Mouse (Mus musculus) adrenal gland, postnatal 10 days (tissue): ENCODE data around the gene Tmem120b. TPM values are rescaled to one million over a fixed set of nuclear protein-coding genes. Genes with fewer than 3 reads are reported as not detected.

ENCODE experiments used
- DNase-seq: peaks from one replicate; pipeline ENCODE4 v3.0.0; 2021; ENCODE audit warnings: mixed read lengths
- total RNA-seq, 2 experiments: library from RNA; stranded (reverse); gene quantifications; 2 replicates each; pipeline ENCODE4 v1.2.3; 2021

The Tmem120b gene
- total RNA-seq, 2 experiments from 2014 or later: 18.5 to 22.8 TPM

DNA sequence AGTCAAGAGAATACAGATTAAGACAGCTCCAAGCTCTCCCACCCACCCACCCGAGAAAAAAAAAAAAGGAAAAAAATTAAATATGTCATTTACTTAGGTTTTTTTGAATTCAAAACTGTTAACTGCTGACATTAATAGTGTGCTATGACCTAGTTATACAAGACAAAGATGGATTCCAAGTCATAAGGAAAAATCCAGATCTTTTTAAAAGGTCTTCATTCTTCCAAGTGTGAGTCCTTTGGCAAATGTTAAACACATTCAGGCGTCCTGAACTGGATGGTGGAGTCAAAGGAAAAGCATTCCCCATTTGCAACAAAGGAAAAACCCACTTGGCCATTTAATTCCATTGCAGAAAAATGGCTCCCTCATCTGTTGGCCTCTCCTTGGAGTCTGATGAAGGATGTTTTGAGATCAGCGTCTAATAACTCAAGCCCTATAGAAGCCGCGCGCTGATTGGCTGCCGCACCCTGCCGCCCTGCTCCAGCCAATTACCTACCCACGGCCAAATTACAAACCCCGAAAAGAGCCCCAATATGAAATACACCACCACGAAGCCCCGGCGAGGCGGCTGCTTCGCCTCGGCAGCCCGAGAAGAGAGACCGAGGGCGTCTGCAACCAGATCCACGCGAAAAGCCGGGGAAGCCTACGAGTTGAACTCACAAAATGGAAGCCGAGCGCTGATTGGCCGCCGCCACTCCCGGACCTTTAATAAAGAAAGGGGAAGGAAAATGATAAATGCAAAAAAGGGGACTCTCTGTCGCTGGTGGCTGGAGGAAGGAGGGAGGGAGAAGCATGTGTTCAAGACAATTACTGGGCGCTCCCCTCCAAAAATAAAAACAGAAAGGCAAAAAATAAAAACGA is 72.7 kb downstream of the Tmem120b start:
- DNase-seq: peak; percentile 93

DNA sequence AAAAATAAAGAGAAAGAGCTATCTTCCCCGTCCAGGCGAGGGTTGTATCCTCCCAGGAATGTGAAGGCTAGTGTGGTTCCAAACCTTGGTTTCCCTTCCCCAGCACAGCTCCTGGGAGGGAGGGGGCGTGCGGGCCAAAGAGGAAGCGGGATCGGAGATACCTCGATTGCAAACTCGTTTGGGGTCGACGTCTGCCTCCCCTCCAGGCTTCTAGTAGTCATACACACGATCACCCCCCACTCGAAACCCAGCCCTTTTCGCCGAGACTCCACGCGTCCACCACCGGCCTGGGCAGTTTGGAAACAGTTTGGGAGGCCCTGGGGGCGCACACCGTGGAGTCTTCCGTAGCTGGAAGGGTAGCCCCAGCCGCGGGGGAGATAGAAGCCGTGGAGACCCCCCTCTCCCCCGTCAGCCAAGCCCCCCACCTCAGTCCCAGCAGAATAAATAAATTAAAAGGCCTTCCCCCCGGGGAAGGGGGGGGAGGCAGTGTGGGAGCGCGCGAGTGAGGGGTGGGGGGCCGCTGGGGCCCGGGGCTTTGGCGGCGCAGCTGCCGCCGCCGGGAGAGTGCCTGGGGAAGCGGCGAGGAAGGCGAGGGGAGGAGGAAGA is 73.4 kb downstream of the Tmem120b start:
- peak; percentile 77 for DNase-seq

GRCm38 (mm10) chr5:123142161-123143157 is 74.2 kb downstream of the Tmem120b start, which contains the start of gene Setd1b:
TSS of gene Setd1b (plus strand) at chr5:123142193.
- peak; percentile 70 for DNase-seq

DNA sequence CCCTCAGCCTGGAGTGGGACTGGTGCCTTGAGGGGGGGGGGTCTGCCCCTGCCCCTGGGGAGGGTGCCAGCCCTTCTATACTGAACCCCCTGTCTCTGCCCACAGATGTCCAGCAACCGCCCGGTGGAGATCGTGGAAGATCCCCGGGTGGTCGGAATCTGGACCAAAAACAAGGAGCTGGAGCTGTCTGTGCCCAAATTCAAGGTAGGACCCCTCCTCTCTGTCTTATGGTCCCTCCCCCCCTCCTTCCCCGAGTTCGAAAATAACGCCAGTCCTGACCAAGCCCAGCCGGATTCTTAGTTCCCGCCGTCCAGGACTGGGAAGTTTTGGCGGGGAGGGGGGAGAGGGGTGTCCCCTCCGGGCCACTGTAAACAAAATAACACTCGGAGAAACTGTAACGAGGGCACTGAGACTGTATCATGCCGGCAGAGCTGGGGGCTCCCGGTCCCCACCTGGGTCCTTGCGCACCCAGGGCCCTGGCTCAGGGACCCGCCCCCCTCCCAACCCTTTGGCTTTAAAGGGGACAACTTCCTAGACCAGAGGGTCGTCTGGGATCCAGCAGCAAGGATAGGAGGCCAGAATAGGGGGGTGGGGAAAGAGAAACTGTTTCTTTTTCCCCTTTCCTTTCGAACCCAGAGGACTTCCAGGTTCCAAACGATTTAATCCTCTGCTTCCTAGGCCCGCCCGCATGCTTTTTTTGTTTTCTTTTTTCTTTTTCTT is 75.2 kb downstream of the Tmem120b start:
- DNase-seq: peak; percentile 54

GRCm38 (mm10) chr5:123143971-123144745 is 75.9 kb downstream of the Tmem120b start:
- no peak for DNase-seq

DNA sequence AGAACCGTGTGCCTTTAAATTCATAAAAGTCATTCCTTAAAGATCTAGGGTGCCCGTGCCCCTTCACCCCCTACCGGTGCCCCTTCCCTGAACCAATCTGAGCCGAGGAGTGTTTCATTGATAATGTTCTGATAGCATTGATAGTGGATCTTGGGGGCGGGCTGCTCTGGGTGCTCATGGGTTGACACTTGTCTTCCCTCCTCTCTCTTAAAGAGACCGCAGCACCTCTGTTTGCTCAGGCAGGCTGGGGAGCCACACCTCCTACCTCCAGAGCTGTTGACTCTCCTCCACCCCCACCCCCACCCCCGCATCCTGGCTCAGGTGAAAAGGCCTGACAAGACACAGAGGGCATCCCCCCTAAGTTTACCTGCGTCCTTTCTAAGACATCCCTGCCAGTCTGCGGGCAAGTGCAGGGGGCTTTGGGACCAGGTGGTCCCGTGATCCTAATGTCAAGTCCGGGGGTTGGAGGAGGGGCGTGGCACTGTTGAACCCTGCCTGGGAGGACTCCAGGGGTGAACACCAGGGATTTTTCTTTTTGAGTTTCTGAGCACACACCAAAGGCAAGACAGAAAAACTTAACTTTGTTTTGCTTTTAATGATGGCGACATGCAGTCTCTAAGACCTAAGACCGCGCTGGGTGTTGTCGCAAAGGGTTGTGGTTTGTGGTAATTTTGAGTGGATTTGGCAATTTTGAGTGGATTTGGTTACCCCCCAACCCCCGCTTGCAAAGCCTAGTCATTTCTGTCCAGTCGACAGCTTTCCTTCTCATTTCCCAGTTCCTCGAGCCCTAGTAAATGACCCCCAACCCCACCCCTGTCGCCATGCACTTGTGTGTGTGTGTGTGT is 76.8 kb downstream of the Tmem120b start:
- DNase-seq: no peak

- DNase-seq: no peak
These were observed 78.1 kb downstream of the Tmem120b start for GRCm38 (mm10) chr5:123146357-123146756.

- DNase-seq: no peak
These were observed 79.4 kb downstream of the Tmem120b start for GRCm38 (mm10) chr5:123147569-123147968.

- DNase-seq: no peak
These were observed 80.0 kb downstream of the Tmem120b start for GRCm38 (mm10) chr5:123148073-123148722.

DNA sequence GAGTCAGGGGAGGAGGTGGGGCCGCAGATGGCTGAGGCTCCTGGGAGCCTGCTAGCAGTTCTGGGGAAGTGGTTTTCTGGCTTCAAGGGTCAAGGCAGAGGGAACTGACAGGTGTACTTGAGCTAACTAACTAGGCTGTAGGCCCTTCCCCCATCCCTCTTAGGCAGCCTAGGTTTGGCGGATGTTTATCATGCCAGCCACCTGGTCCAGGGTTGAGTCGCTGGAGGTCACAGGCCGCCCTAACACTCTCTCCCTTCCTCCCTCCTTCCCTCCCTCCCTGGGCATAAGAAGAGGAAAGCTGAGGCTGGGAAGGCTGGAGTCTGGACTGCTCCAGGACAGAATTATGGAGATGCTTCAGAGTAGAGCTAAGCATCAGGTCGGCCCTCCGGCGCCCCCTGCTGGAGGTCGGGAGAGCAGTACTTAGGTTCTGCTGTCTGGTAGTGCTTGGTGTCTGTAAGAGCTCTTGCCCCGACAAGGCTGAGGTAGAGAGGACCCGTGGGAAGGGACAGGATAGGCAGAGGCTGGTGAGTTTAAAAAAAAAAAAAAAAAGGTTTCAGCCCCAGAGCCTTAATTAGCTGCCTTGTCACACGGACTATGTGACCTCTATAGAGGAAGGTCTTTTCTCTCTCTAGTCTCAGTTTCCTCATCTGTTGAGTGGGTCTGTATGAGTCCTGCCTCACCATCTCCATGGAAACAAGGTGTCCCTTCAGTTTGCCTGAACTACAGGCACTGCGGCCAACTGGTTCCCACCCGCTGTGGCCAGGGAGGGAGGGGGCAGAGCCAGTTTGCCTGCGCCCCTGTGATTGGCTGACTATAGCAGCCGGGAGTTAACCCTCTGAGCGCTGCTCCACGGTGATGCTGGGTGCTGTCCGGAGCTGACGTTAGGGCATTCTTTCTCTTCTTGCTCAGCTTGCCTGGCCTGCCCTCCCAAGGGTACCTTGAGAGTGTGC is 81.5 kb downstream of the Tmem120b start:
- peak; percentile 96 for DNase-seq

DNA sequence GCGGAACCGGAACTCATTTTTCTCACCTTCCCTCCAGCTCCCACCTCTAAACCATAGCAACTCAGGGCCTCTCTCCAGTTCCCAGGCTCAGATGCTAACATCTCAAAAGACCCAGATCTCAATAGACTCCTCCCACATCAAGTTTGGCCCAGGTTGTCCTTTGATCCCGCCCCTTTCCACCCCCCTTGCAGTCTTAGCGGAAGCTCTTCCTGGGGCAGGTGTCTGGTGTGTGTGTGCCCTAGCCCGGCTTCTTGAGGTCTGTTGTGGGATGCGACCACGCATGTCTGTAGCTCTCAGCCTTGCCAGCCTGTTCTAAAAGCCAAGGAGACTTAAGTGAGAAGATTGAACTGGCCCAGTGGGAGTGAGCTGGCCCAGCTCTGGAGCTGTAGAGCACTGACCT is 82.4 kb downstream of the Tmem120b start:
- DNase-seq: no peak

- DNase-seq: peak; percentile 51
These were observed 82.9 kb downstream of the Tmem120b start for GRCm38 (mm10) chr5:123151077-123151476.

- DNase-seq: no peak
These were observed 83.6 kb downstream of the Tmem120b start for GRCm38 (mm10) chr5:123151707-123152362.

DNA sequence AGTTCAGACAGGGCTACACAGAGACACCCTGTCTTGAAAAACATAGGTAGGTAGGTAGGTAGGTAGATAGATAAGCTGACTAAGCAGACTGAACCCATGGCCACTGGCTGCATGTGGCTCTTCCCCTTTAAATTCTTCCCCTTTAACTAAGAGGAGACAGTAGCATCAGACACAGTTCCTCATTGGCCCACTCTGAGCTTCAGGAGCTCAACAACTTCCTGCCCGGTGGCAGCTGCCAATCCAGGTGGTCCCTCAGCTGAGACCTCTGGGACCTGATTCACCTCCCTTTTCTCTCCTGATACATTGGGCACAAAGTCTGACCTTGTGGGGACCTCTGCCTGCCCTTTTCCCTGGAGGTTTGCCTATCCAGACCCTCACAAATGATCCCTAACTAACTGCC is 84.7 kb downstream of the Tmem120b start:
- DNase-seq: no peak

GRCm38 (mm10) chr5:123155425-123155824 is 87.2 kb downstream of the Tmem120b start:
- DNase-seq: peak; percentile 80

GRCm38 (mm10) chr5:123156763-123157162 is 88.5 kb downstream of the Tmem120b start:
- peak; percentile 55 for DNase-seq

DNA sequence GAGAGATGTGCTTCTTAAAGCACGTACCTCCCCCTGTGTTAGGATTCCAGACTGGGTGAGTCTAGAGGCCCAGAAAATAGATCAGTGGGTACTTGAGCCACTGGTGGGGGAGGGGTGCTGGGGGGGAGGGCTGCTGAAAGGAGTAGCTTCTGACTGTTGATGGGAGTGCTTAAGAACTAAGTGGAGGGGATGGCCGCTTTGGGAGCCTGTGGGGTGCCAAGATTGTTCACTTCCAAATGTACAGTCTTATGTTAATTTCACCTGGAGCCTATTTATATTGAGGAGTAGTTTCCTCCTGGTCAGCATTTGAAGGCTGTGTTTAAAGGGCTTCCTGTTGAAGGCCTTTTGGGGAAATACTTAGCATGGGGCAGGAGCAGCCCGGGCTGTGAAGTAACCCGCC is 89.8 kb downstream of the Tmem120b start:
- DNase-seq: no peak

GRCm38 (mm10) chr5:123159446-123159845 is 91.2 kb downstream of the Tmem120b start:
- DNase-seq: peak; percentile 82
